Mouse (Mus musculus): ENCODE results near the gene Crybg1. TPM values are rescaled to one million over a fixed set of nuclear protein-coding genes. Genes with fewer than 3 reads are reported as not detected.

Crybg1 gene
- polyA plus RNA-seq (2015; fragmentation: Nextera tagmentation; extraction: Ambion mirVana), result 2.5 and 2.9 TPM in 2 replicates

DNA sequence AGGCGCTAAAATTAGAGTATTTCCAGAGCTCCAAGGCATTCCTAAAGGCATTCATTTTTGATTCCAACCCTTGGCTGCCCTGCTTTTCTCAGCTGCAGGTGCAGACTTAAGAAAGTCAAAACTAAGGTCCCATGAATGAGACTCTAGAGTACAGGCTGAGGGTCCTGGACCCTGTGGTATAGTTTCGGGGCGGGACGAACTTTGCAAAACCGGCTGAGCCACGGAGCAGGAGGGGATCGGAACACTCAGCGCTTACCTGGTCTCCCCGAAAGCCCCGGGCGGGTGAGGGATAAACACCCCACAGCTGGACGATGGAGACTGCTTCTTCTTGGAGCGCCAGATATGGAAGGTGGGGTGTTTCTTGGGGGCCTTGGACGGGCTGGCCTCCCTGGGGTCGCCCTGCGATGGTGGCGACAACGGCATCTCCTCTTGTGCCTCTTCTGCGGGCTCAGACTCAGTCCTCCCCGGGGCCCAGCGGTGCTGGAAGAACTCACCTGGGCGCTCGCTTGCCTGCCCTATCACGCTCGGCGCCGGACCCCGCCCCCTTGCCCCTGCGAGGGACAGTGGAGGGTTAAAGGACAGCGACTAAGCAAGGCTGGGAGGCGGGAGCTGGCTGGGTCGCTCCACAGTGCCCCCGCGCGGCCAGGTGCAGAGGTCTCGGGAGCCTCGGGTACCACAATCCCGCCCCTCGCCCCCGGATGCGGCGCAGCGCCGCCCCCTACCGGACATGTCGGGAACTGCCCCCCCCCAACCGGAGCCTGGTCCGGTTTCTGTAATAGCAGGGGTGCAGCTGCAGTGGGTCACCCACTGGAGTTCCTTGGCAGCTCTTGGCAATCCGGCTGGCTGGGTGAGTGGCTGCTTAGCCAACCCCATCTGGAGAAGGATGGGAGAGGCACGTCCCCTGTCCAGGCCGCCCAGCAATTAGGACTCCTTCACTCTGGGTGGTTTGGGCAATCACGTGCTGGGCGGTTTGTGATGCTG is at the start of gene Crybg1:
Crybg1 (minus strand) TSS at position 517 of the 981 bp plus-strand sequence.
- 0 out of 2 replicates have a peak within 1 kb of the TSS, but pooled peaks have one; percentile 10 for H3K9ac ChIP-seq
- peak within 1 kb of the TSS; percentile 85 for H3K4me2 ChIP-seq
- peak; percentile 89 for ATAC-seq (replicated peaks; ENCODE audit: low FRiP score)
- H3K4me3 ChIP-seq (replicated peaks), result peak within 1 kb of the TSS; percentile 51
- H3K4me1 ChIP-seq, result peaks cover 10% of the 10 kb centered on the region
- H3K27ac ChIP-seq, result no peak within 1 kb of the TSS
- H3K9me3 ChIP-seq (replicated peaks), result no peaks in the 10 kb centered on the region
- H3K27me3 ChIP-seq, result peaks cover 8% of the 10 kb centered on the region
- no peaks in the 10 kb centered on the region for H3K36me3 ChIP-seq
- WGBS, result 4% methylated on average over 53 of the region's 53 CpGs

GRCm38 (mm10) chr10:44177365-44177764 is 28.7 kb upstream of the Crybg1 start:
- no peaks in the 10 kb centered on the region for H3K36me3 ChIP-seq
- WGBS, result 0% methylated on average over 1 of the region's 1 CpGs
- H3K4me2 ChIP-seq, result no peak overlapping the region
- H3K9me3 ChIP-seq (replicated peaks), result no peaks in the 10 kb centered on the region
- no peak overlapping the region for H3K4me3 ChIP-seq (replicated peaks)
- no peaks in the 10 kb centered on the region for H3K27me3 ChIP-seq
- no peak for ATAC-seq (replicated peaks; ENCODE audit: low FRiP score)
- H3K4me1 ChIP-seq, result no peaks in the 10 kb centered on the region
- no peak overlapping the region for H3K9ac ChIP-seq
- no peak overlapping the region for H3K27ac ChIP-seq

DNA sequence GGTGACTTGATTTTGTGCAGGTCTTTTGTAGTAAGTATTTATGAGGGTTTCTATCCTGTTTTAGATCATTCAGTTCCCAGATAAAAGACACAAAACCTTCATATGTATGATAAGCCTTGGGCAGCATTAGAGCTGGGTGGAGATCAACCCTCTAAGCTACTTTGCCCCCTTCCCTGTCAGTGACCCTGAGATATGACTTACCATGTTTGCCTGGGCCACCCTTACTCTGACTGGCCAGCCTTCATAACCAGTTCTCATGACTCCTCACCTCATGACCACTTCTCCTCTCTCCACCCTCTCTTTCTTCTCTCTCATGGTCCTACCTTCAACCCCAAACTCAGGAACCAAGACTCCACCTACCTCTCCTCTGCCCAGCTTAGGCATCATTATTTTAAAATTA is 27.9 kb upstream of the Crybg1 start:
- Histone ChIP-seq H3K4me3 (replicated peaks) (no peak overlapping the region), H3K4me2 (no peak overlapping the region), H3K9ac (no peak overlapping the region), H3K9me3 (replicated peaks) (no peaks in the 10 kb centered on the region), H3K4me1 (no peaks in the 10 kb centered on the region), H3K27ac (no peak overlapping the region), H3K27me3 (no peaks in the 10 kb centered on the region), H3K36me3 (no peaks in the 10 kb centered on the region)
- no peak for ATAC-seq (replicated peaks; ENCODE audit: low FRiP score)

GRCm38 (mm10) chr10:44176120-44176519 is 27.5 kb upstream of the Crybg1 start:
- H3K4me1 ChIP-seq, result no peaks in the 10 kb centered on the region
- H3K27me3 ChIP-seq, result no peaks in the 10 kb centered on the region
- no peak overlapping the region for H3K27ac ChIP-seq
- no peak for ATAC-seq (replicated peaks; ENCODE audit: low FRiP score)
- H3K9ac ChIP-seq, result no peak overlapping the region
- no peak overlapping the region for H3K4me2 ChIP-seq
- H3K9me3 ChIP-seq (replicated peaks), result no peaks in the 10 kb centered on the region
- H3K36me3 ChIP-seq, result no peaks in the 10 kb centered on the region
- no peak overlapping the region for H3K4me3 ChIP-seq (replicated peaks)
- WGBS, result 82% methylated on average over 5 of the region's 5 CpGs

- 91% methylated on average over 12 of the region's 12 CpGs for WGBS
- H3K4me1 ChIP-seq, result no peaks in the 10 kb centered on the region
- no peak overlapping the region for H3K27ac ChIP-seq
- H3K4me3 ChIP-seq (replicated peaks), result no peak overlapping the region
- no peaks in the 10 kb centered on the region for H3K36me3 ChIP-seq
- no peak overlapping the region for H3K9ac ChIP-seq
- no peaks in the 10 kb centered on the region for H3K9me3 ChIP-seq (replicated peaks)
- H3K4me2 ChIP-seq, result no peak overlapping the region
- no peak for ATAC-seq (replicated peaks; ENCODE audit: low FRiP score)
- H3K27me3 ChIP-seq, result 0 out of 2 replicates have a peak, but pooled peaks cover 2% of the 10 kb centered on the region
Observed at GRCm38 (mm10) chr10:44170145-44170544, 21.5 kb upstream of the Crybg1 start.

GRCm38 (mm10) chr10:44167061-44167460 is 18.4 kb upstream of the Crybg1 start:
- Histone ChIP-seq H3K27ac (no peak overlapping the region), H3K27me3 (0 out of 2 replicates have a peak, but pooled peaks cover 2% of the 10 kb centered on the region), H3K9ac (no peak overlapping the region), H3K4me3 (replicated peaks) (no peak overlapping the region), H3K4me1 (no peaks in the 10 kb centered on the region), H3K9me3 (replicated peaks) (no peaks in the 10 kb centered on the region), H3K4me2 (no peak overlapping the region), H3K36me3 (no peaks in the 10 kb centered on the region)
- WGBS, result 72% methylated on average over 5 of the region's 5 CpGs
- no peak for ATAC-seq (replicated peaks; ENCODE audit: low FRiP score)

DNA sequence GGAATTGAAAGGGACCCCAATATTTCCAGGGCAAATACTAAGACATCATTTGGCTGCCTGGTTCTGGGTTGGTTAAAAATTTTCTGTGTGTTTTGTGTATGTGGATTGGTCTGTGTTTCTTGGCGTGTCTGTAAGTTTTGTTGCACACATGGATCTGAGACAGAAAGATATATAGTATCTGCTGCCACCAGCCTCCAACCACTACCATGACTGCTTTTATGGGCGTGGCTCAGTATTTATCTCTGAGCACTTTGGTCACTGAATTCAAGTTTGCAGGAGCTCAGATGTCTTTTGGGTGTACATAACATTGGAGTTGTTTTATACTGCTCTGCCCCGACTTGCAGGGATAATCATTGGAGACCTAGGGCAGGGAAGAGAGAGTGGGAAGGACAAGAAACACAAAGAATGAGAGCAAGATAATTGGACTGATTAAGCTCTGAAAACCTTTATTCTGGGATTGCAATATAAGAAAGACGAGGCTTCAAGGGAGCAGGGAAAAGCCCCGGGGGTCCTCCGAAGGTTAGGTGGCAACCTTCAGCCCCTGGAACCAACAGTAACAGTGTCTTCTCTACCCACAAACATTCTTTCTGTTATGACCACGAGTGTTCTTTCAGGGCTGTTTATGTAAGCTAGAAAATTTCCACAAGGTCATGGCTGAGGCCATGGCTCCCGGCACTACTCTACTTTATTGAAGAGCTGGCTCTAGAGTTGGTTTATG is 15.8 kb upstream of the Crybg1 start:
- 66% methylated on average over 8 of the region's 8 CpGs for WGBS
- no peak overlapping the region for H3K4me2 ChIP-seq
- no peaks in the 10 kb centered on the region for H3K9me3 ChIP-seq (replicated peaks)
- no peak overlapping the region for H3K27ac ChIP-seq
- no peak for ATAC-seq (replicated peaks; ENCODE audit: low FRiP score)
- no peaks in the 10 kb centered on the region for H3K36me3 ChIP-seq
- H3K4me1 ChIP-seq, result no peaks in the 10 kb centered on the region
- no peak overlapping the region for H3K4me3 ChIP-seq (replicated peaks)
- H3K9ac ChIP-seq, result no peak overlapping the region
- 0 out of 2 replicates have a peak, but pooled peaks cover 1% of the 10 kb centered on the region for H3K27me3 ChIP-seq

DNA sequence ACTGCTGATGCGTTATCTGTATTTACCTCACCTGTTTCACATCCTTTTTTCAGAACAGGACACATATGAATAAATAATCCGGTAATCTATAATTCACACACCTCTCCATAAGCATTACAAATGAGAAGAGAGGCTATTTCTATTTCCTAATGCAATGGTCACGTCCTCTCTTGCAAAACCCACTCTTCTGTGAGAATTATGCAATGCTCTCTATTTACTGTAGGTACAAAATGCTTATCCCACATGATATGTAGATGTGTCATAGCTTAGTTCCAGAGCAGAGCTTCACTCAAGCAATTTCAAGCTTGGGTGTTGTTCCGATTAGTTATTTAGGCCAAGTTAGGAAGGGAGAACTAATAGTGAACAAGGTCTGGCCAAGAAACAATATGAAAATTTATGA is 14.4 kb upstream of the Crybg1 start:
- Histone ChIP-seq H3K27me3 (no peaks in the 10 kb centered on the region), H3K36me3 (no peaks in the 10 kb centered on the region), H3K27ac (no peak overlapping the region), H3K4me1 (no peaks in the 10 kb centered on the region), H3K9me3 (replicated peaks) (no peaks in the 10 kb centered on the region), H3K9ac (no peak overlapping the region), H3K4me3 (replicated peaks) (no peak overlapping the region), H3K4me2 (no peak overlapping the region)
- 88% methylated on average over 4 of the region's 4 CpGs for WGBS
- no peak for ATAC-seq (replicated peaks; ENCODE audit: low FRiP score)

DNA sequence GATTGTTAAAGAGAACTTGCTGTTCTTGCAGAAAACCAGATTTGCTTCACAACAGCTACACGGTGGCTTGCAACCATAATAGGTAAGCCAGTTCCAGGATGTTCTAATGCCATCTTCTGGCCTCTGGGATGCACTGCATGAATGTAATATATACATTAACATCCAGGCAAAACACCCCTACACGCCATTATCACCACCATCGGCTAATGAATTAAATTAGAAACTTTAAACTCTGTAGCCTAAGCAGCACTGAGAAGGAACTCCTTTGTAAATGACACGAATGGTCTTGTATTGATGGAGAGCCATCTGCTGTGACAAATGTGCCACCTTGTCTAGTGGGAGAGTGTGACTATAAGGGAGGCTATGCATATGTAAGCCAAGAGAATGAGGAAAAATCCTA is 11.5 kb upstream of the Crybg1 start:
- WGBS, result 49% methylated on average over 4 of the region's 4 CpGs
- Histone ChIP-seq H3K4me2 (no peak overlapping the region), H3K27me3 (no peaks in the 10 kb centered on the region), H3K9ac (no peak overlapping the region), H3K4me1 (no peaks in the 10 kb centered on the region), H3K27ac (no peak overlapping the region), H3K36me3 (no peaks in the 10 kb centered on the region), H3K9me3 (replicated peaks) (no peaks in the 10 kb centered on the region), H3K4me3 (replicated peaks) (no peak overlapping the region)
- ATAC-seq (replicated peaks; ENCODE audit: low FRiP score), result no peak

GRCm38 (mm10) chr10:44157489-44157888 is 8.8 kb upstream of the Crybg1 start:
- no peak overlapping the region for H3K27ac ChIP-seq
- 27% methylated on average over 2 of the region's 2 CpGs for WGBS
- no peaks in the 10 kb centered on the region for H3K9me3 ChIP-seq (replicated peaks)
- H3K4me2 ChIP-seq, result no peak overlapping the region
- no peaks in the 10 kb centered on the region for H3K27me3 ChIP-seq
- ATAC-seq (replicated peaks; ENCODE audit: low FRiP score), result no peak
- H3K9ac ChIP-seq, result no peak overlapping the region
- no peak overlapping the region for H3K4me3 ChIP-seq (replicated peaks)
- no peaks in the 10 kb centered on the region for H3K36me3 ChIP-seq
- H3K4me1 ChIP-seq, result no peaks in the 10 kb centered on the region

- Histone ChIP-seq H3K9ac (no peak overlapping the region), H3K27ac (no peak overlapping the region), H3K27me3 (peaks cover 8% of the 10 kb centered on the region), H3K9me3 (replicated peaks) (no peaks in the 10 kb centered on the region), H3K4me2 (no peak overlapping the region), H3K4me1 (peaks cover 10% of the 10 kb centered on the region), H3K4me3 (replicated peaks) (no peak overlapping the region), H3K36me3 (no peaks in the 10 kb centered on the region)
- no peak for ATAC-seq (replicated peaks; ENCODE audit: low FRiP score)
- 86% methylated on average over 2 of the region's 2 CpGs for WGBS
Observed at GRCm38 (mm10) chr10:44150501-44150900, 1.8 kb upstream of the Crybg1 start.

- Histone ChIP-seq H3K27me3 (peaks cover under 1% of the 10 kb centered on the region), H3K4me3 (replicated peaks) (no peak overlapping the region), H3K27ac (no peak overlapping the region), H3K9me3 (replicated peaks) (no peaks in the 10 kb centered on the region), H3K36me3 (no peaks in the 10 kb centered on the region), H3K4me1 (peaks cover 1% of the 10 kb centered on the region; the same call in 1 of the 2 replicates), H3K4me2 (no peak overlapping the region), H3K9ac (no peak overlapping the region)
- WGBS, result 71% methylated on average over 10 of the region's 10 CpGs
- no peak for ATAC-seq (replicated peaks; ENCODE audit: low FRiP score)
Observed at GRCm38 (mm10) chr10:44143401-44143800, 5.3 kb downstream of the Crybg1 start.
